Mouse (Mus musculus) mesoderm, embryonic 11.5 days (tissue): ENCODE measurements around the gene Zfp385a.

Experiments
- DNase-seq: peaks from one replicate; pipeline ENCODE4 v3.0.0-alpha.2; 2012; ENCODE audit warnings: low read depth, low spot score

Zfp385a gene

GRCm38 (mm10) chr15:103339961-103340337, at the start of gene Zfp385a:
TSS of gene Zfp385a (minus strand) at chr15:103340093.
- DNase-seq, result no peak

DNA sequence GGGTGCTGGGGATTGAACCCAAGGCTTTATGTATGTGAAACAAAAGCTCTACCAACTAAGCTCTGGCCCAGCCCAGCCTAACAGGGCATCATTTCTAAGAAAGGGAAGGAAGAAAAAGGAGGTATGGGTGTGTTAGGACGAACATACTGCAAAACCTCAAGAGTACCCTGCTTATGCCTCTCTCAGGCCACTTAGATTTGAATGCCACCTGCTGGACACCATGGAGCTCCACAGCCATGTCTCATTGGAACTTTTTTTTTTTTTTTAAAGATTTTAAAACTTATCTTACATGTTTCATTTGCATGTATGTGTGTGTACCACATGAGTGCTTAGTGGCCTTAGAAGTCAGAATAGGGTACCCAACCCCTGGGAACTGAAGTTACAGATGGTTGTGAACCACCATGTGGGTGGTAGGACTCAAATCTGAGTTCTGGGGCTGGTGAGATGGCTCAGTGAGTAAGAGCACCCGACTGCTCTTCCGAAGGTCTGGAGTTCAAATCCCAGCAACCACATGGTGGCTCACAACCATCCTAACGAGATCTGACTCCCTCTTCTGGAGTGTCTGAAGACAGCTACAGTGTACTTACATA, 48.8 kb upstream of the Zfp385a start:
- peak; percentile 32 for DNase-seq

DNA sequence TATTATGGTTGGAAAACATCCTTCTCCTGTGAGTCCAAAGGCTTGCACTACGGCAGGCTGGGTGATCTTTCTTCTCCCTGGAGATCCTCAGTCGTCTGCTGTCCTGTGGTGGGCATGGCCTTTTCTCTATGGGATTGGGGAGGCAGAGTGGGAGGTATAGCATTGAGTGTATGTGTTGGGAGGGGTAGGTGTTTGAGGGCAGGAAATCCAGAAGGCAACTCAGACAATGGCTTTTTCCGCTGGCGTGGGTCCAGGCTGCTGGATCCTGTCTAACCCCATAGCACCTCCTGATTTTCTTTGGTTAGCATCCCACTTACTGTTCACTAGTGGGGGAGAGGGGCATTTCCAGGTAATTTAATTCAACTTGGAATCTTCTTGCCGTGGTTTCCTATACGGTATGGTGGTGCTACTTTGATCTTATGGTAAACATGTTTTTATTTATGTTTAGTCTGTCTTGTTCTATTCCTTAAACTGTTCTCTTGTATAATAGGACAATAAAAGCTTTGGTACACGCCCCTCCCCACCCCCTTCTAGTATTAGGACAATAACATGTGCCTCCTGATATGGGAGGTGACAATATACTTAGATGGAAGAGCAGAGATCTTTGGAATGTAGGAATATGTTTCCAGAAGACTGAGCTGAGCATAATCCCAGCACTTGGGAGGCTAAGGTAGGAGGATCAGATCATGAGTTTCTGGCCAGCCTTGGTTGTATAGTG, 44.0 kb upstream of the Zfp385a start:
- no peak for DNase-seq

DNA sequence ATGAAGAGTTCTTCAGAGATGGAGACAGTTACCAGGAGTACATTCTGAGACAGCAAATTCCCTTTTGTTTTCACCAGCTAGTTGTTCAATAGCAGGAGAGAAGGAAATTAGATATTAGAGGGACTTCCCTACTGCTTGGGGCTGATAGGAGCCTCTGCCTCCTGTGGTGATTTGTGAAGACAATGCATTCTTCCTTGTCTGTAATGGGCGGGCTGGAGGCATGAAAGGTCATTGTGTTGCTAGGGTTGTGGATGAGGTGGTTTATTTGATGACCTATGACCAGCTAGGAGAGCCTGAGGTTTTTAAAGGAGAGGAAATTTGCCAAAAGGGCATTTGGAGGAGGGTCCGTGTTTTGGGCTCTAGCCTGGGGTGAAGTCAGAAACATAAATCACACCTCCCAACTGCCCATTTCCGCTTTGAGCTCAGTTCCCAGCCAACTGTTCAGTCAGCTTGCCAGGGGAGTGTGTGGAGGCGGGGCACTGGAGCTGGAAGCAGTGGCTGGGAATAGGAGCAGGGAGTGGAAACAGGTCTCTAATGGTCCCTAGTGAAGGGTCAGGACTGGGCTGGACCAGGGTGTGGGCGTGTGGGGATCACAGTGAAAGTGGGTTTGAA, 43.0 kb upstream of the Zfp385a start:
- DNase-seq, result peak; percentile 58

- no peak for DNase-seq
Measured at GRCm38 (mm10) chr15:103382075-103382474, 42.2 kb upstream of the Zfp385a start.

- no peak for DNase-seq
Measured at GRCm38 (mm10) chr15:103378665-103379356, 38.9 kb upstream of the Zfp385a start.

DNA sequence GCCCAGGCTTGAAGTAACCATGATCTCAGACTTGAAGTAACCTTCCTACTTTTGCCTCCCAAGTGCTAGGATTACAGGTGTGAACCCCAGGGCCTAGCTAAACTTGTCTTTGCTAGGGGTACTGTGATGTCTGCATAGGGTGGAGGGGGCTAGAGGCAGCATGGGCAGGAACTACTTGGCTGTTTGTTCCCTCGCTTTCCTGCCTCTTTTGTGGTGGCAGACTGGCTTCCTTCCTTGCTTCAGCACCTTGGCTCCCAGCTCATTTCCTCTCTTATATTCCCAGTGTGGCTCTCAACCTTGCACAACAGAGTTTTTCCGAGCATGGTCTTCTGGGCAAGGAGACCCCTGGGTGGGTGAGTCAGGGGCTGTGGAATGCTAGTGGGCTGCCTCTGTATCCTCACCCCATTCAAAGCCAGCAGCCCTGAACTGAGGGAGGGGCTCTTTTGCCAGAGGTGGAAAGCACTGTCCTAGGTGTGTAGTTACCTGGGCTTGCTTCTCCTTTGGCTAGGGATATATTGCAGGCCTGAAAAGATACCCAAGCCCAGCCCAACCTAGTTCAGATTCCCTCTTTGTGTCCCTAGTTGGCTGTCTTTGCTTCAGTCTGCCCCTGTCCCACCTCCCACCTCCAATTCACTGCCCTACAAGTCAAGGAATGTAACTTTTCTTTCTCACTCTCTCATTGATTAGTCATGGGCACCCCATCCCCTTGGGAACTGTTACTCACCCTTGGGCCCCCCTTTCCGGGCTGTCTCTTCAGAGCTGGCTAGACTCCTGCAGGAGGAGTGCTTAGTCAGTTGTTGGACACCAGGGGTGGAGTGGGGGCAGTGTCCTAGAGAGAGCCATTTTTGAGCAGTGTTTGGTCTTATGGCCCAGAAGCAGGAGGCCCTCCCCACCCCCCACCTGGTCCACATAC, 38.1 kb upstream of the Zfp385a start:
- DNase-seq, result no peak

DNA sequence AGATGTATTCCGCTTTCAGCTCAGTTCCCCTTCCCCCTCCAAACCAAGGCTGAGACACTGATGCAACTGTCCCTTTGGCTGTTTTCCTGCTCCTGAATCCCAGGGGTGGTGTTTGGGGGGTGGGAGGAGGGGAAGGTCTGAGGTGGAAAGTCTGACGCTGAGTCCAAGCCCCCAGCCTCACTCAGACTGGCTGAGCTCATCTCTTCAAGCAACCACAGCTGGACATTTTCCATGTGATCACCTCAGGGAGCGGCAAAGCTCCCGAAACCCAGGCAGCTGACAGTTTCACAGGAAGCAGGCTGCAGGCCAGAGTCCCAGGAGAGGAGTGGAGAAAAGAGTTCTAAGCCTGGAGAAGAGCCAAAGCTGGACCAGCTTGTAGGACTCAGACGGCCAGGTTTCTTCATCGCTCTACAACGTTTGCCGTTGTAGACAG, 37.0 kb upstream of the Zfp385a start:
- DNase-seq, result no peak

DNA sequence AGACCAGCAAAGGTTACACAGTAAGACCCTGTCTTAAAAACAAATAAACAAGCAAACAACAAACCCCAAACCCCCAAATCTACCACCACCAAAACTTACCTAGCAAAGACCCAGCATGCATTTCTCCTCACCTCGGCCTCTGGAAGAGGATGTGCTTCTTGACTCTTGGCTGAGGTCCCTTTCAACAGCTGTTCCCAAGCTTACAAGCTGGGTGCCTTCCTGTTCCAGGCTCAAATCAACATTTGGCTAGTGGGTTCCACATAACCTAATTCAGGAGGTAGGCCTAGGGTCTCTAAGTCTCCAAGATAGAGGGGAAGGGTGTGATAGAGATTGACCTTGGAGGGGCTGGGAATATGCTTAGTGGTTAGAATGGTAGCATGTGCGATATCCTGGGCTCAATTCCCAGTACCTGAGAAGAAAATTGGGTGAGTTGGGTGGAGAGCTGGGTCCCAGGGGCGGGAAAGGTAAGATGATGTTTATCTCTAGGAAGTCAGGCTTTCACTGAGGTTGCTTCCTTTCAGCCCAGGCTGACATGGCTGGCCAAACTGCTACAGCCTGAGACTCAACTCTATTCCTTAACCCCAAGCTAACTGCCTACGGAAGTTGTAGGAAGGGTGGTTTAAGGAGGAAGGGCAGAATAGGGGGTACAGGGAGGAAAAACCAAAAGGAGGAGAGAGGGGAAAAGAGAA, 35.4 kb upstream of the Zfp385a start:
- DNase-seq, result no peak

DNA sequence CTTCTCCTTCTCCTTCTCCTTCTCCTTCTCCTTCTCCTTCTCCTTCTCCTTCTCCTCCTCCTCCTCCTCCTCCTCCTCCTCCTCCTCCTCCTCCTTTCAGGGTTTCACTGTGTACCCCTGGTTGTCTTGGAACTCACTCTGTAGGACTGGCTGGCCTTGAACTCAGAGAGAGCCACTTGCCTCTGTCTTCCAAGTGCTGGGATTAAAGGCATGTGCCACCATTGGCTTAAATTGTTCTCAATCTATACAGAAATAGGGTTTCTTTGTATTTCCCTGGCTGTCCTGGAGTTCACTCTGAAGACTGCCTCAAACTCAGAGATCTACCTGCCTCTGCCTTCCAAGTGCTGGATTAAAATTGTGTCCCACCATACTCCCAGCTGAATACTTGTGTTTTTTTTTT, 32.6 kb upstream of the Zfp385a start:
- DNase-seq, result no peak

DNA sequence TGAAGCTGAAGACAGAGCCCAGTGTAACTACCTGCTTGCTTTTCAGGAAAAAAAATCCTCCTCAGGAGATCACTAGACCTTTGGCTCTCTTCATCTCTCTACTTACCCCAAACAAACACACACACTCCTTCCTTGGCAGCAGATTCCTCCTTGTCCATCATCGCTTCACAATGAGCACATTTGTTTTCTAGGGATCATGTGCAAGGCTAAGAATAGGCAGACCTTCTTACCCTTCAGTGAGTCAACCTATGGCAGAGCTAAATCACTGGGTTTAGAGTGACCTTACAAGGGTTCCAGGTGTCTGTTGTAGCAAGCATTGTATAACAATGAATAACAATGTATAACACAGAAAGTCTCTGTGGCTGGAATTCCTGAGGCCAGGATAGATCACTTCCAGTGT, 31.8 kb upstream of the Zfp385a start:
- no peak for DNase-seq

DNA sequence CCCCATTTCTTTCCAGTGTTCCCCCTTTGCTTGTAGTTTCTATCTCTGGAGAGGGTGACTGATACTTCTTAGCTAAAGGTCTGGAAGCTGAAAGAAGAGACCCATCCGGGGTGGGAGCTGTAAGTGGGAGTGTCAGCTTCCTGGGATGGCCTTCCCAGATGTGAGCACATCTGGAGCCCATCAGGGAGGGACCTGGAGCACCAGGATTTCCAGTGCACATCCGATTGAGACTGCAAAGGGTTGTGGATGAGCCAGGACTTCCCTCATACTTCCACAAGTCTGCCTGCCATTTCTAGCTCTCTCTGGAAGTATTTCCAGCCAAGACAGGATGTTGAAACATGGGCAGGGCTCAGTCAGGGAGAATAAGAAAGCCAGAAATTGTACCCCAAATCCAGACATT, 31.3 kb upstream of the Zfp385a start:
- DNase-seq, result peak; percentile 37

DNA sequence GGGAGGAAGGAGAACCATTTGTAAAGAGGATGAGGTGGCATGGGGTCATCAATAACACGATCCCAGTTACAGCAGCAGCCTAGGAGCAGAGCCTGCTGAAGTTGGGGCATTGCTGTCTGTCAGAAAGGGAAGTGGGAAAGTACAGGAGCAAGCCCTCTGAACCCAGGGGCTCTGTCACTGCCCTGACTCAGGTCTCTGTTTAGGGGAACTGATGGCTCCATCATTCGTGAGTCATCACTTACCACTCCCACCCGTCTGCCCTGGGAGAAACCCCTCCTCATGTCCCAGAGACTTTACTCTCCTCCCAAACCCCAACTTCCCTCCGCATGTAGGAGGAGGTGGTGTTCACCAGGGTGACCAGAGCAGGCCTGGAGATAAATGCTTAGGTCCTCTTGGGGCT, 30.6 kb upstream of the Zfp385a start:
- no peak for DNase-seq

DNA sequence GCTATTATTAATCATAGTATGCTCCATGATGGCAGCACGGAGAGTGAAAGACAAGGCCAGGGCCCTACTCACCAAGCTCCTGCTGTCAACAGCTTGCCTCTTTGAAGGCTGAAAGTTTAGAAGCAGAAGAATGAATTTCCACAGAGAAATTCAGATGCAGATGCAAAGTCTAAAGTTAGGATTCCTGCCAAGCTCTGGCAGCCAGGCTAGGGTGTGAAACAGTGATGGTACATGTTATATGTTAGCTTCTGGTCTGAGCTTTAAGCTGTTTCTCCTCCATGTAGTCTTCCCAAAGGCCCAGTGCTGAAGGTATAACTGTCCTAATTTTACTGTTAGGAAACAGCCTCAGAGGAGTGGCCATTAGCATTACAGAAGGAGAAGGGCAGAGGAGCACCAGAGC, 29.2 kb upstream of the Zfp385a start:
- DNase-seq, result no peak

GRCm38 (mm10) chr15:103368179-103368940, 28.5 kb upstream of the Zfp385a start:
- no peak for DNase-seq

GRCm38 (mm10) chr15:103366376-103367149, 26.7 kb upstream of the Zfp385a start, which contains the start of gene Itga5:
TSS of gene Itga5 (minus strand) at chr15:103366763.
- DNase-seq, result peak; percentile 47

- DNase-seq, result peak; percentile 35
Measured at GRCm38 (mm10) chr15:103365471-103366375, 25.8 kb upstream of the Zfp385a start.

DNA sequence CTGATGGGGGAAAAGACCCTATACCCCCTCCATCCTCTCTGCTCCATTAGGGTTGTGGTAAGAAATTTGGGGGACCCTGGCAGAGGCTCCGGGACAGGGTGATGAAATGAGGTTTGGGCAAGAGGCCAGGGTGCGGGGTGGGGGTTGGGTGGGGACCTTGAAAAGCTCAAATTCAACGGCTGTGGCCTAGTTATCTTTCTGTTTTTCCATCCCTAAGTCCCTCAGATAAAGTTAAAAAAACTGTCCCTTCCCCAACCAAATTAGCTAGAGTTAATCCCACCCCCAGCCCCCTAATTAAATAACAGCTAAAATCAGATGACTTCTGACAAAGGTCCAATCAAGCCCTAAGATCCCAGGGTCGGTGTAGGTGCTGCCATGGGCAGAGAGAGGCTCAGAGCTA, 24.9 kb upstream of the Zfp385a start:
- DNase-seq, result no peak
